Mouse (Mus musculus): ENCODE measurements around the gene Aadat.

DNA sequence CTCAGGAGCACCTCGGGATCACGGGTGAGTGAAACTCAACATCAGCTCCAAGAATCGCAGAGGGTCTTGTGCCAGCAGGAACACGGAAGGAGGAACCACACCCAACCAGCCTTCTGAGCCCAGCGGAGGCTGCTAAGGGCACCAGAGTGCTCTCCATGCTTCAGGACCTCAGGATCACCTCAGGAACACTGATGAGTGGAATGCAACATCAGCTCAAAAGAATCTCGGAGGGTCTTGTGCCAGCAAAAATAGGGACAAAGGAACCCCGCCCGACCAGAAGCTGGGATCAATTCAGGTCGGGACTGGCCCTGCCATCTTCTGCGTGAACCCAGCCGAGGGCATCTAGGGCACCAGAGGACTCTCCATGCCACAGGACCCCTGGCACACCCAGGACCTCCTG lies 11.1 kb upstream of the Aadat start:
- TF ChIP-seq GATA1 (IDR thresholded peaks at IDR 0.05; ENCODE audit: borderline replicate concordance, low read length) (no peak), FLI1 (IDR thresholded peaks at IDR 0.05; ENCODE audit: low read length) (no peak)
